Mouse (Mus musculus) thymus, postnatal 14 days (tissue): Measurements from ENCODE around the gene Pigo.
"Not testable (repeated sequence)": the region's sequence is repeated elsewhere in the genome, so short reads cannot be mapped to it uniquely, and the experiment has no call there.

Experiments
- DNase-seq: peaks from one replicate; pipeline ENCODE4 v3.0.0; 2021

Pigo gene

DNA sequence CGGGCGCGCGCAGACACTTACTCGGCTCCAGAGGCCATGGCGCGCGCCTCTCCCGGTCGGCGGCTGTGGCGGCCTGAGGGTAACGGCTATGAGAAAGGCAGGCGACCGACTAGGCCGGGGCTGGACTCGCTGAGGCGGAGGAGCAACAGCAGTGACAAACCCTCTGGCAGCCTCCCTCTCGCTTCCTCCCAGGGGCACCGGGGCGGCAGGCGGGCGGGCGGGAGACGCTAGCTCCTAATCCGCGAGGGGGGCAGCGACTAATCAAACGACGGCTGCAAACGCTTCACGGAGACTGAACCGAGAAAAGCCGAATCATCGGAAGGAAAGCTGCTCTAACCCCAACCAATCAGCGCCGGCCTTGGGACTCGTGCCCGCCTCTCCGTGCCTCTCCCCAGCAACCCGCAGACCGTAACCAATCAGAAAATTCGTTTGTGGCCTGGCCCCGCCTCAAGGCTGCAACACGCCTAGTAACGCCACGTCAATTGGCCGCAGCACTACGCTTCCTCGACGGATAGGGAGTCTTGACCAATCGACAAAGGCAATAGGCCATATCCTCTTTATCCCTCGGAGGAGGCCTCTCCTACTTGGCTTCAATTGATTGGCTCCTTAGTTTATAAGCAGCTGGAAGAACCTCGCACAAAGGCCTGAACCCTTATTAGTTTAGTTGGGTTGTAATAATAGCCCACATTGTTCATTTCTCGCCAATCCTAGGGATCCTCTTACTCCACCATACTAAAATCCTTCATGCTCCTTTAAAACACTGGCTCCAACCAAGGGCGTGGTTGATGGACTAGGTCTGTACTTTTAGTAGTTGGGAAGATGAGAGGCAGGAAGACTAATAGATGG is 25.3 kb downstream of the Pigo start, which contains the start of gene Vcp:
Vcp (minus strand) TSS at position 367 of the 846 bp plus-strand sequence.
- DNase-seq = peak; percentile 99

DNA sequence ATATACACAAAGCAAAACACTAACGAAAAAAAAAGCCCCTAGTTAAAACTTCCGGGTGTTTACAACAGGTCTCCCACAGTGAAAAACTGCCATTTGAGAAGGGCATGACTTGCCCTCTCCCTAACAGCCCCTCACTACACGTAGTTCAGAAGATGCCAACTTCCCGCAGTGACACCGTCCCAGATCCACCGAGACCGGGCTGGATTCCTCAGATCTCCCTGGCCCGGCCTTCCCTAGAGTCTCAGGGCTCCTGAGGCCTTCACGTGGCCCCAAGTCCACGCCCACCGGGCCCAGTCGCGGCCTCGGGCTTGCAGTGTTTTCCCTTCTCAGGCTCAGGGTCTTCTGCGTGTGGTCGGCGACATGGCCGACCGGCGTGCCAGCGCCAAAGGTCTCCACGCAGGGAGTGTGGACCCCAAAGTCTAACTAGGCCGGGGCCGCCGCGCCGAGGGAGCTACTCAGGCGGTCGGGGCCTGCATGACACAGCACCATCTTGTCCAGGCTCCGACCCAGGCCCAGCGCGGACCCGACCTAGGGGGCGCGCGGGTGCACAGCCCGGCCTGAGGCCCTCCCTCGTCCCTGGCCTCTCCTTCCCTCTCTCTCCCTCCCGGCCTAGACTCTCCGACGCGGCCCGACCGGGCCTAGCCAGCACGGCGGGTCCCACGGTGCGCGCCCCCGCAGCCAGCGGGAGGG is 26.0 kb downstream of the Pigo start:
- DNase-seq = peak; percentile 76

- no peak for DNase-seq
Observed at GRCm38 (mm10) chr4:42998022-42998421, 27.6 kb downstream of the Pigo start.

DNA sequence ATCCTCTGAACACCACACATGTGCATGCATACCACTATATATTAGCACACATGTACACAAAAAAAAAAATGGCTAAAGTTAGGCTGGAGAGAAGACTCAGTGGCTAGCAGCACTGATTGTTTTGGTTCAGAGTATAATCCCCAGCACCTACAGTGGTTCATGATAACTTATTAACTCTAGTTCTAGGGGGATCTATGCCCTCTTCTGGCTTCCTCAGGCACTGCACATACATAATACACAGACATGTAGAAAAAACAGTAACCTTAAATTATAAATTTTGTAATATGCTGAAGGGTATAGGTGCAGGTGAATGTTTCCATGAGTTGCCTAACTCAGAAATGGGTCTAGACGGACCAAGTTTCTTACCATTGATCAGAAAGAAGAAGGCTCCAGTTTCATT is 37.3 kb downstream of the Pigo start:
- no peak for DNase-seq

GRCm38 (mm10) chr4:42980467-42980866 is 45.2 kb downstream of the Pigo start:
- DNase-seq = not testable (repeated sequence)

- DNase-seq = no peak
Observed at GRCm38 (mm10) chr4:42978062-42978461, 47.6 kb downstream of the Pigo start.

- DNase-seq = no peak
Observed at GRCm38 (mm10) chr4:42973868-42974267, 51.8 kb downstream of the Pigo start.

DNA sequence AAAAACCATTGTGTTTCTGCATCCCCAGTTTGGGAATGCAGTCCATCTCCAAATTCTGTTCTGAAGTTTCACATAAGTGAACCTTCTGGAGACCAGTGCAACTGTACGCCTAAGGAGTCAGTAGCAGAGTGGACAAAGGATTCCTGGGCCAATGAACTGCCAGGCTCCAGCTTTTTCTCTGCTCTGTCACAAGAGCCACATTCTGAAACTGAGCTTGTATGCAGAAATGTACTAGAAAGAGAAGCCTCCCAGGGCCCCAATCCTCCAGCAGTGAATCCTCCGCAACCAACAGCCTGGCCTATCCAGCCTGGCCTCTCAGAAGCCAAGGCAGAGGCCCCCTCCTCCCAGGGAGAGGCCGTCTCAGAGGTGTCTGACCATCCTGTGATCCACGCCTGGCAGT is 52.7 kb downstream of the Pigo start:
- DNase-seq = no peak

DNA sequence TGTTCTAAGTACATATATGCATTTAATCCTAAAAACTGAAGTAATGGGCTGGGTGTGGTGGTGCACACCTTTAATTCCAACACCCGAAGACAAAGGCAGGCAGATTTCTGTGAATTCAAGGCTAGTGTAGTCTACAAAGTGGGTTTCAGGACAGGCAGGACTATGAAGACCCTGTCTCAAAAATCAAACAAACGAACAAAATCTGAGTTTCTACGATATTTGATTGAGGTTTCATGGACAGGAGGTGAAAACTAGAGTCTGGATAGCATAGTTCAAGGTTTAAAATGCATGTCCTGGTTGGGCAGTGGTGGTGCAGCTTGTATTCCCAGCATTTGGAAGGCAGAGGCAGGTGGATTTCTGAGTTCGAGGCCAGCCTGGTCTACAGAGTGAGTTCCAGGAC is 56.3 kb downstream of the Pigo start, which contains the start of gene 1700022I11Rik:
1700022I11Rik (plus strand) TSS at position 301 of the 400 bp plus-strand sequence.
- DNase-seq = no peak
